Mouse (Mus musculus): Measurements from ENCODE around the gene Spats2l. TPM values are rescaled to one million over a fixed set of nuclear protein-coding genes. Genes with fewer than 3 reads are reported as not detected.

Gene Spats2l
- 0.17 and 0.34 TPM in 2 replicates for total RNA-seq (2012; rRNA removed)
- total RNA-seq (2014; rRNA removed), result 0.09 and 0.18 TPM in 2 replicates
- 0.49 and 0.77 TPM in 2 replicates for polyA plus RNA-seq (2012; ENCODE audit: insufficient read length, low read depth)

DNA sequence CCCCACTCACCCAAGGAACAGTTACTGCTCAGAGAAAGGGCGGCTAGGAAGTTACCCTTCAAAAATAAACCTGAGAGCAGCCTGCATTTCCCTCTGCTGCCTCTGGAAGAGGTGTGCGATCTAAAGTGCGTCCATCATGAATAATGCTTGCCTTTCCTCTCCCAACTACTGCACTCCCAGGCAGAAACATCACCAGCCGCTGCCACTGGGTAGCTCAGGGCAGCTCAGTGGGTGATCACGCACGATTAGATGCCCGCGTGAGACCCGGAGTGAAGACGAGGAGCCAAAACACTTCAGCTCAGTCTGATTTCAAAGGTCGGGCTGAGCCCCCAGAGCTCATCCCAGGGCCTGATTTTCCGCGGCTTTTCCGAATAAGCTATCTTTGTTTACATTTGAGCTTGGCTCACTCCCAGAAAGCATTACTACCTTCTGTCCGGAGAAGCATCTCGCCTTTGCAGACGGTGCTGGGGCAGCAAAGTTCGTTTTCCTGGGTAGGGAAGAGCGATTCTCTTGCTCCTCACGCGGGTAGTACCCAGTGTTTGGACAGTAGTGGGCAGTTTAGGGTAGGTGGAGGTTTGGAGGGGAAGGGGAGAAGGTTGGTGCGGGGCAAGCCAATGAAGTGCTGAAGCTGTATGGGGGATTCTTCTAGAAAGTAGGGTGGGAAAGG is at the start of gene Spats2l:
Gene Spats2l, plus strand, starts transcription at position 162 of the 667 bp plus-strand sequence.
- Histone ChIP-seq H3K4me3 (replicated peaks in 1 of 3; ENCODE audit: low read depth in 2 of 3, low read length in 2 of 3, poor library complexity in 1 of 3) (peak within 1 kb of the TSS in 2 of 3 experiments; percentile 45 to 51), H3K27me3 (replicated peaks) (no peaks in the 10 kb centered on the region), H3K4me2 (ENCODE audit: insufficient read depth, low read depth, poor library complexity, severe bottlenecking) (peak within 1 kb of the TSS; percentile 60), H3K36me3 (replicated peaks in 1 of 2; ENCODE audit: control insufficient read depth in 1 of 2, insufficient read depth in 1 of 2, low read length in 1 of 2) (no peaks in the 10 kb centered on the region), H3K9me3 (replicated peaks; ENCODE audit: low read length) (peaks cover 14% of the 10 kb centered on the region), H3K27ac (ENCODE audit: insufficient read depth, low read depth) (no peak within 1 kb of the TSS), H3K9ac (ENCODE audit: insufficient read depth, low read depth) (peak within 1 kb of the TSS; percentile 9; the same call in 1 of the 2 replicates), H3K79me2 (replicated peaks; ENCODE audit: control insufficient read depth, extremely low read depth, insufficient read depth, poor library complexity, severe bottlenecking) (no peaks in the 10 kb centered on the region), H3K4me1 (ENCODE audit: control insufficient read depth in 1 of 2, insufficient read depth in 2 of 2) (no peaks in the 10 kb centered on the region)
- TF ChIP-seq UBTF (IDR thresholded peaks at IDR 0.05; ENCODE audit: low read depth, low read length), result no peak
- TF ChIP-seq MEF2A (IDR thresholded peaks at IDR 0.05; ENCODE audit: borderline replicate concordance, low read depth, low read length), result no peak
- TF ChIP-seq NRF1 (IDR thresholded peaks at IDR 0.05; ENCODE audit: low read depth, low read length), result no peak
- no peak for TF ChIP-seq CHD2 (IDR thresholded peaks at IDR 0.05; ENCODE audit: low read length)
- TF ChIP-seq SMC3 (IDR thresholded peaks at IDR 0.05; ENCODE audit: low read depth, low read length), result no peak
- no peak for TF ChIP-seq MAFK (IDR thresholded peaks at IDR 0.05; ENCODE audit: insufficient replicate concordance, low read length)
- no peak for TF ChIP-seq POLR2A (IDR thresholded peaks at IDR 0.05; ENCODE audit: low read depth, low read length)
- no peak for TF ChIP-seq PAX5 (IDR thresholded peaks at IDR 0.05; ENCODE audit: low read length)
- in situ Hi-C loops (cut with MboI; ENCODE audit: low pct_ligation_motif_present, low pct_unique_long_range_greater_than_20kb, low sequenced_read_pairs), result no loop called here
- dilution Hi-C loops (cut with MboI; ENCODE audit: extremely low pct_ligation_motif_present, extremely low pct_unique_long_range_greater_than_20kb, low sequenced_read_pairs), result no loop called here
- DNase-seq (ENCODE audit: extremely low read depth), result no peak

DNA sequence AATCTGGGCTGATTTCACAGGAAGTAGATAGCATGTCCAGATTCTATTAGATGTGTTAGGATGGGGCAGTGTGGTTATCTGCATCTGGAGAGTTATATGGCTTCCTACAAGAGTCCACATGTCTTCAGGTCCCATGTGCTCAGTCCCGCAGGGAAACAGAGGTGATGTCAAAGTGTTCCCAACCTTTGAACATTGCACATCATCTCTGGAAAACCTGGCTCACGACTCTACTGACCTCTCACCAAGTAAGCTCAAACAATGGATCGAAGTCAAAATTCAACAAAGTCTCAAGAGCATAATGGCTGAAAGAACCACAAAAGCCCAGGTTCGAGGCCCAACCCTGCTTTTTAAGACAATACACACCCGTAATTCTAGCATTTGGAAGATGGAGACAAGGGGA is 48.7 kb upstream of the Spats2l start:
- Histone ChIP-seq H3K27ac (ENCODE audit: insufficient read depth, low read depth) (no peak overlapping the region), H3K9me3 (replicated peaks; ENCODE audit: low read length) (no peaks in the 10 kb centered on the region), H3K79me2 (replicated peaks; ENCODE audit: control insufficient read depth, extremely low read depth, insufficient read depth, poor library complexity, severe bottlenecking) (no peaks in the 10 kb centered on the region), H3K4me1 (ENCODE audit: control insufficient read depth in 1 of 2, insufficient read depth in 2 of 2) (no peaks in the 10 kb centered on the region), H3K9ac (ENCODE audit: insufficient read depth, low read depth) (no peak overlapping the region), H3K27me3 (replicated peaks) (no peaks in the 10 kb centered on the region), H3K36me3 (replicated peaks in 1 of 2; ENCODE audit: control insufficient read depth in 1 of 2, insufficient read depth in 1 of 2, low read length in 1 of 2) (no peaks in the 10 kb centered on the region), H3K4me3 (replicated peaks in 1 of 3; ENCODE audit: low read depth in 2 of 3, low read length in 2 of 3, poor library complexity in 1 of 3) (no peak overlapping the region), H3K4me2 (ENCODE audit: insufficient read depth, low read depth, poor library complexity, severe bottlenecking) (no peak overlapping the region)
- in situ Hi-C loops (cut with MboI; ENCODE audit: low pct_ligation_motif_present, low pct_unique_long_range_greater_than_20kb, low sequenced_read_pairs) (no loop called here), dilution Hi-C loops (cut with MboI; ENCODE audit: extremely low pct_ligation_motif_present, extremely low pct_unique_long_range_greater_than_20kb, low sequenced_read_pairs) (no loop called here)
- no peak for TF ChIP-seq JUND (conservative IDR thresholded peaks at IDR 0.05; ENCODE audit: low read depth, low read length)
- no peak for TF ChIP-seq SMC3 (IDR thresholded peaks at IDR 0.05; ENCODE audit: low read depth, low read length)
- no peak for TF ChIP-seq RCOR1 (conservative IDR thresholded peaks at IDR 0.05; ENCODE audit: low read depth, low read length)
- TF ChIP-seq ZKSCAN1 (IDR thresholded peaks at IDR 0.05; ENCODE audit: borderline replicate concordance, low read depth, low read length), result no peak
- no peak for TF ChIP-seq CTCF (conservative IDR thresholded peaks at IDR 0.05 in 1 of 2, IDR thresholded peaks at IDR 0.05 in 1 of 2; ENCODE audit: low read depth in 2 of 2, low read length in 2 of 2)
- no peak for TF ChIP-seq KAT2A (IDR thresholded peaks at IDR 0.05; ENCODE audit: insufficient replicate concordance, low read length)
- no peak for TF ChIP-seq RAD21 (IDR thresholded peaks at IDR 0.05; ENCODE audit: low read depth, low read length)
- TF ChIP-seq GABPA (IDR thresholded peaks at IDR 0.05; ENCODE audit: insufficient replicate concordance, low read depth, low read length), result no peak
- TF ChIP-seq MAX (IDR thresholded peaks at IDR 0.05; ENCODE audit: low read length), result no peak
- TF ChIP-seq SIN3A (IDR thresholded peaks at IDR 0.05; ENCODE audit: low read length), result no peak
- no peak for TF ChIP-seq POLR2A (IDR thresholded peaks at IDR 0.05; ENCODE audit: low read depth, low read length)
- no peak for TF ChIP-seq MYC (IDR thresholded peaks at IDR 0.05; ENCODE audit: low read depth, low read length)
- no peak for DNase-seq (ENCODE audit: extremely low read depth)

Measured in CH12.LX (cell line).